Mouse (Mus musculus) intestine, embryonic 14.5 days (tissue): ENCODE results near the gene Traf3ip3. TPM values are rescaled to one million over a fixed set of nuclear protein-coding genes. Genes with fewer than 3 reads are reported as not detected.
A peak's percentile ranks its signal among the peaks of the same experiment; 100 is the strongest.

Experiments used
- ATAC-seq: fragments of 200-750 bp; cut with Nextera tagmentation; replicated peaks from 2 replicates; pipeline ENCODE4 v1.8.0; 2017; ENCODE audit warnings: low read depth, moderate number of reproducible peaks, moderate TSS enrichment, moderate library complexity; ENCODE audit not compliant: low FRiP score, low TSS enrichment
- DNase-seq: peaks from one replicate; pipeline ENCODE4 v3.0.0-alpha.2; 2018; ENCODE audit warnings: low spot score
- H3K27ac ChIP-seq: fragments of 300-500 bp; sonication (generic); 2 replicates; pipeline ENCODE4 v1.5.1; 2014; ENCODE audit warnings: low read depth, mild to moderate bottlenecking, control low read depth
- H3K27me3 ChIP-seq: fragments of 300-500 bp; sonication (generic); replicated peaks from 2 replicates; pipeline ENCODE4 v1.6.1; 2014; ENCODE audit warnings: low read length, control low read depth; ENCODE audit not compliant: control insufficient read depth, insufficient read depth
- H3K36me3 ChIP-seq: fragments of 300-500 bp; sonication (generic); 2 replicates; pipeline ENCODE4 v1.6.1; 2014; ENCODE audit warnings: low read length, control low read depth; ENCODE audit not compliant: control insufficient read depth, insufficient read depth
- H3K4me1 ChIP-seq: fragments of 300-500 bp; sonication (generic); replicated peaks from 2 replicates; pipeline ENCODE4 v1.6.1; 2014; ENCODE audit warnings: low read length, control low read depth, mixed read lengths; ENCODE audit not compliant: control insufficient read depth, insufficient read depth
- H3K4me2 ChIP-seq: fragments of 300-500 bp; sonication (generic); 2 replicates; pipeline ENCODE4 v1.6.1; 2014; ENCODE audit warnings: low read length
- H3K4me3 ChIP-seq: fragments of 300-500 bp; sonication (generic); 2 replicates; pipeline ENCODE4 v1.5.1; 2014; ENCODE audit warnings: low read depth, low read length, control low read depth, mixed read lengths
- H3K9ac ChIP-seq: fragments of 300-500 bp; sonication (generic); 2 replicates; pipeline ENCODE4 v1.6.1; 2014; ENCODE audit warnings: mild to moderate bottlenecking, low read length
- H3K9me3 ChIP-seq: fragments of 300-500 bp; sonication (generic); 2 replicates; pipeline ENCODE4 v1.6.1; 2016; ENCODE audit warnings: low read length, control low read depth; ENCODE audit not compliant: control insufficient read depth
- WGBS: fragments of 180-500 bp; shearing (Covaris S2); extraction: QIAGEN DNeasy Blood & Tissue Kit; methylation state at CpG from one replicate; pipeline ENCODE4 v1.1.7; 2014; 5-methylcytosine and 5-hydroxymethylcytosine counted together
- polyA plus RNA-seq: library from polyadenylated mRNA; unstranded; fragments of >200 nt; fragmentation: Nextera tagmentation; extraction: Ambion mirVana; gene quantifications from 2 replicates; pipeline ENCODE4 v1.2.1, GENCODE M21; 2014

Traf3ip3 gene
- 3.5 and 3.8 TPM in 2 replicates for polyA plus RNA-seq

DNA sequence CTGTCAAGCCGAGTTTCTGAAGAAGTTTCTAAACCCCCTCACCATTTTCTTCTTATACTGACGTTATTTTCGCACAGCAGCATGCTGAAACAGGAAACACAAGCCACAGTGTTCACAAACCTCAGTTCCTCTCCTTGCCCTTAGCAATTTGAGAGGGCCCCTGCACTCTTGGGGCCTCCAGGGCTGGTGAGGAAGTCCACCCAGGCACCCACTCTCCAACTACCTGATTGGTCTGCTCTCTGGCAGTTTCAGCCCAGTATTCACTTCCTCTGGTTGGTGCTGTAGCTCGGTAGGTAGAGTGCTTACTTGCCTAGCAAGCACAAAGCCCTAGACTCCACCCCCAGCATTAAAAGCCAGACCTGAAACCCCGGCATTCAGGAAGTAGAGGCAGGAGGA is at the start of gene Traf3ip3:
Gene Traf3ip3, minus strand, starts transcription at position 321 of the 396 bp plus-strand sequence.
- ATAC-seq (no peak), DNase-seq (no peak)
- no peak within 1 kb of the TSS for H3K4me2 ChIP-seq
- 58% methylated on average over 5 of the region's 5 CpGs for WGBS
- H3K4me3 ChIP-seq = no peak within 1 kb of the TSS
- no peak within 1 kb of the TSS for H3K27ac ChIP-seq
- no peak within 1 kb of the TSS for H3K9ac ChIP-seq
- no peaks in the 10 kb centered on the region for H3K9me3 ChIP-seq
- no peaks in the 10 kb centered on the region for H3K4me1 ChIP-seq
- H3K27me3 ChIP-seq = no peaks in the 10 kb centered on the region
- H3K36me3 ChIP-seq = no peaks in the 10 kb centered on the region

GRCm38 (mm10) chr1:193250026-193250425 is 48.5 kb upstream of the Traf3ip3 start:
- no peaks in the 10 kb centered on the region for H3K9me3 ChIP-seq
- no peak overlapping the region for H3K9ac ChIP-seq
- DNase-seq (no peak), ATAC-seq (no peak)
- no peaks in the 10 kb centered on the region for H3K4me1 ChIP-seq
- H3K36me3 ChIP-seq = no peaks in the 10 kb centered on the region
- H3K27ac ChIP-seq = no peak overlapping the region
- WGBS = 93% methylated on average over 2 of the region's 2 CpGs
- no peak overlapping the region for H3K4me3 ChIP-seq
- H3K27me3 ChIP-seq = no peaks in the 10 kb centered on the region
- H3K4me2 ChIP-seq = no peak overlapping the region

- no peaks in the 10 kb centered on the region for H3K4me1 ChIP-seq
- no peak overlapping the region for H3K27ac ChIP-seq
- H3K4me3 ChIP-seq = no peak overlapping the region
- H3K27me3 ChIP-seq = no peaks in the 10 kb centered on the region
- no peaks in the 10 kb centered on the region for H3K36me3 ChIP-seq
- no peaks in the 10 kb centered on the region for H3K9me3 ChIP-seq
- ATAC-seq = no peak
- no peak overlapping the region for H3K9ac ChIP-seq
- no peak for DNase-seq
- WGBS = 78% methylated on average over 6 of the region's 6 CpGs
- no peak overlapping the region for H3K4me2 ChIP-seq
Observed at GRCm38 (mm10) chr1:193244235-193244634, 42.7 kb upstream of the Traf3ip3 start.

DNA sequence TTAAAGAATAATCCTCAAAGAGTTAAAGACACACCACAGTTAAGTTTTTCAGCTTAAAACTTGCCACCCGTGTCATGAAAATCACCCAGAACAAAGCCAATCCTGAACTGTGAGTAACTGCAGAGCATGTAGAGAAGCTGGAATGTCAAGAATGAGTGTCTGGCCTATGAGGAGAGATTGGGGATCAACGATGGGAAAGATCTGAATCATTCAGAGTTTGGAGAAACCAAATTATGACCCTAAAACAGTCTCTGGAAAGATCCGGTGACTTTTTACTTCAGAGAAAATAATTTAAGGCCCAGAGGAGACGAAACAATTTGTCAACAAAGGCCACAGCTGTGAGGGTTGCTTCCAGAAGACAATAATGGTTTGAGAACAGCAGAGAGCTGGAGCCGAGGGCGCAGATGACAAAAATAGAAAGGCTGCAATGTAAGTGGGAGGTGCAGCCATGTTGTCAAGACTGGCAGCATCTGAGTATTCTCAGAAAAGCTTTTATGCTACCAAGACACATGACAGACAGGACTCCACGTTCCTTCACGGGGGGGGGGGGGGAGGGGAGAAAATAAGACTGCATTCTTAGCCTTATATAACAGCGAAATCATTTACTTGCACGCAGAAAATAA is 42.2 kb upstream of the Traf3ip3 start:
- H3K36me3 ChIP-seq = no peaks in the 10 kb centered on the region
- H3K9me3 ChIP-seq = no peaks in the 10 kb centered on the region
- H3K4me1 ChIP-seq = no peaks in the 10 kb centered on the region
- H3K27me3 ChIP-seq = no peaks in the 10 kb centered on the region
- no peak overlapping the region for H3K4me3 ChIP-seq
- H3K4me2 ChIP-seq = no peak overlapping the region
- no peak overlapping the region for H3K27ac ChIP-seq
- no peak for ATAC-seq
- 41% methylated on average over 10 of the region's 10 CpGs for WGBS
- no peak overlapping the region for H3K9ac ChIP-seq
- no peak for DNase-seq

DNA sequence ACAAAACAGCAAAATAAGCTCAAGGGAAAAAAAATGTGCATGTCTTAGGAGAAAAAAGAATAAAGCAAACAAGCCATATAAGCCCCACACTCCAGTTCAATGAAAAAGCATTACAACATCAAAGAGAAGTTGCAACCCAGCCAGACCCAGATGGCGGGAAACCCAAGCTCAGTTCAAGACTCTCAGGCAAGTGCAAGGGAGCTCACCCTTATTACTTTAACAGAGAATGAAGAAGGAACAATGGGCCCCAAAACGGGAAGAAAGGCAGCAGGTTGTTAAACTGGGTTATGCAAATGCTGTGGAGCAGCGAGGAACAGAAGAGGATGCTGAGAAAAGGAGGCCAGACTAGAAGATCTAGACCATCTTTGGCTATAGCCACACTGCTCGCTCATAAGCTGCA is 41.4 kb upstream of the Traf3ip3 start:
- H3K4me2 ChIP-seq = no peak overlapping the region
- H3K4me1 ChIP-seq = no peaks in the 10 kb centered on the region
- H3K36me3 ChIP-seq = no peaks in the 10 kb centered on the region
- H3K27me3 ChIP-seq = no peaks in the 10 kb centered on the region
- H3K27ac ChIP-seq = no peak overlapping the region
- no peak for ATAC-seq
- WGBS = 76% methylated on average over 4 of the region's 4 CpGs
- no peak overlapping the region for H3K4me3 ChIP-seq
- H3K9ac ChIP-seq = no peak overlapping the region
- H3K9me3 ChIP-seq = no peaks in the 10 kb centered on the region
- DNase-seq = no peak

GRCm38 (mm10) chr1:193242238-193242637 is 40.7 kb upstream of the Traf3ip3 start:
- no peak overlapping the region for H3K4me3 ChIP-seq
- H3K4me2 ChIP-seq = no peak overlapping the region
- DNase-seq = no peak
- H3K9ac ChIP-seq = no peak overlapping the region
- H3K36me3 ChIP-seq = no peaks in the 10 kb centered on the region
- H3K27ac ChIP-seq = no peak overlapping the region
- no peaks in the 10 kb centered on the region for H3K27me3 ChIP-seq
- H3K9me3 ChIP-seq = no peaks in the 10 kb centered on the region
- H3K4me1 ChIP-seq = no peaks in the 10 kb centered on the region
- 0 out of 2 replicates have a peak, but pooled peaks have one; percentile 3 for ATAC-seq
- 50% methylated on average over 8 of the region's 8 CpGs for WGBS

GRCm38 (mm10) chr1:193241436-193241835 is 39.9 kb upstream of the Traf3ip3 start:
- DNase-seq (no peak), ATAC-seq (no peak)
- Histone ChIP-seq H3K4me3 (no peak overlapping the region), H3K4me1 (no peaks in the 10 kb centered on the region), H3K27me3 (no peaks in the 10 kb centered on the region), H3K4me2 (no peak overlapping the region), H3K9me3 (no peaks in the 10 kb centered on the region), H3K9ac (no peak overlapping the region), H3K36me3 (no peaks in the 10 kb centered on the region), H3K27ac (no peak overlapping the region)
- WGBS = 87% methylated on average over 4 of the region's 4 CpGs

DNA sequence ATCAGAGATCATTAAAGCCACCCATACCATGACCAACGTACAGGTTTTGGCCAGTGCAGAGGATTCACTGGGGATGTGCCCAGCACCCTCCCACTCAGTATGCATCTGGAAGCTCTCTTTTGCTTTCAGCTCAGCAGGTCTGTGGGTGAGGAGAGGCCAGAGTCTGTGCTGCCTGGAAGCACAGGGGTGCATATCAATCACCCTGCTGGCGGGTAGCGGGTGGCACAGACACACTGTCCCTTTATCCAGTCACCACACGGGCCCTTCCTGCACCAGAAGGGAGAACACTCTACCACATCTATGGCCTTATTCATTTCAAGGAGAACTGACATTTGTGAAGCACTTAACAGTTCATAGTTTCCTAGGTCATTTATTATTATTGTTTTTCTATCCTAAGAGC is 36.9 kb upstream of the Traf3ip3 start:
- no peak overlapping the region for H3K4me3 ChIP-seq
- H3K4me1 ChIP-seq = no peaks in the 10 kb centered on the region
- H3K9me3 ChIP-seq = no peaks in the 10 kb centered on the region
- no peaks in the 10 kb centered on the region for H3K36me3 ChIP-seq
- 53% methylated on average over 4 of the region's 4 CpGs for WGBS
- ATAC-seq (no peak), DNase-seq (no peak)
- no peak overlapping the region for H3K27ac ChIP-seq
- no peak overlapping the region for H3K9ac ChIP-seq
- H3K27me3 ChIP-seq = no peaks in the 10 kb centered on the region
- no peak overlapping the region for H3K4me2 ChIP-seq

- H3K4me1 ChIP-seq = peaks cover 4% of the 10 kb centered on the region; the same call in 1 of the 2 replicates
- H3K27ac ChIP-seq = no peak overlapping the region
- no peak overlapping the region for H3K9ac ChIP-seq
- no peak overlapping the region for H3K4me3 ChIP-seq
- no peak overlapping the region for H3K4me2 ChIP-seq
- DNase-seq (no peak), ATAC-seq (no peak)
- H3K27me3 ChIP-seq = no peaks in the 10 kb centered on the region
- H3K36me3 ChIP-seq = no peaks in the 10 kb centered on the region
- H3K9me3 ChIP-seq = no peaks in the 10 kb centered on the region
- WGBS = 64% methylated on average over 7 of the region's 7 CpGs
Observed at GRCm38 (mm10) chr1:193234930-193235329, 33.4 kb upstream of the Traf3ip3 start.
